Mouse (Mus musculus) embryonic fibroblast, embryonic 13.5 days (primary cell): ENCODE data around the gene Ccdc92b. TPM values are rescaled to one million over a fixed set of nuclear protein-coding genes. Genes with fewer than 3 reads are reported as not detected.
"Not testable (repeated sequence)": the region's sequence is repeated elsewhere in the genome, so short reads cannot be mapped to it uniquely, and the experiment has no call there.

ENCODE experiments used
- H3K27ac ChIP-seq: 2 replicates; pipeline ENCODE4 v1.5.1; 2012; ENCODE audit warnings: low read length, control low read depth, inconsistent platforms; ENCODE audit not compliant: insufficient read depth
- H3K4me1 ChIP-seq: 2 replicates; pipeline ENCODE4 v1.6.1; 2011; ENCODE audit warnings: low read length; ENCODE audit not compliant: control insufficient read depth, insufficient read depth
- H3K4me3 ChIP-seq: 2 replicates; pipeline ENCODE4 v1.5.1; 2011; ENCODE audit warnings: mild to moderate bottlenecking, control low read depth, low read length; ENCODE audit not compliant: insufficient read depth
- CTCF ChIP-seq: IDR thresholded peaks from 2 replicates; pipeline ENCODE4 v1.5.1; 2011; ENCODE audit warnings: mild to moderate bottlenecking, control low read depth, low read length, moderate library complexity, borderline replicate concordance; ENCODE audit not compliant: insufficient read depth
- POLR2A ChIP-seq: IDR thresholded peaks from 2 replicates; pipeline ENCODE4 v1.6.1; 2011; ENCODE audit warnings: low read depth, mild to moderate bottlenecking, control low read depth, low read length, moderate library complexity
- polyA plus RNA-seq: library from polyadenylated mRNA; stranded (reverse); fragments of >200 nt; gene quantifications from 2 replicates; pipeline ENCODE4 v1.2.4, GENCODE M21; 2011; ENCODE audit warnings: low read depth; ENCODE audit not compliant: missing spikeins, insufficient read length

The Ccdc92b gene
- not detected in 2 replicates for polyA plus RNA-seq

DNA sequence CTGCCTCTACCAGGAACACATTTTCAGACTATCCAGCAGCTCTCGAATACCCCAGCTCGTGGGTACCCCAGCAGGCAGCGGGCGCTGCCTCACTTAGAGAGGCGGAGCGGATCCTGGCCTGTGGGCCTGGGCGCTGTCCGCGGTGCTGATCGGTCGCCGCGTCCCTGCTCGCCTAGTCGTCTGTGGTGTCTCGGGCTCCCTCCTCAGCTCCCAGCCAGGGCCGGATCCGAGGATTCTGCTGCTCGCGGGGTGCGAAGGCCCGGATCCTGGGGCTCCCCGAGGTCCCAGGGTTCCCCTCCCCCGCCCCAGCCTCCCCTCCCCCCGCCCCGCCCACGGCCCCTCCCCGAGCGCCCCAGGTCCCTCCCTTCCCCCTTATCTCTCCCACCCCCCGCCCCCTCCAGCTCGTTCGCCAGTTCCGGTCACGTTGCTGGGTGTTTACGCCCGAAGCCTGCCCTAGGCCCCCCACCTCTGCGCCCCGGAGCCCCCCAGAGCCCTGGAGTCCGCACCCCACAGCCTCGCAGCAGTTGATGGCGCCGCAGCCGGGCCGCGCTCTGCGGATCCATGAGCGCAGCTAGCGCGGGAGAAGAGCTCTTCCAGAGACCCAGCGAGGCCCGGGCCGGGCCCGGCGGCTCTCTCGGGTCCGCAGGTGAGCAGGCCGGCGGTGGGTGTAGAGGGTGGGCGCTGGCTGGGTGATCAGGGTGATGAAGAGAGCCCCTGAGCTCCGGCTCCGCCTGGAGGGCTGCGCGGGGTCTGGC lies at the start of gene Ccdc92b:
Ccdc92b (plus strand) TSS at position 405 of the 755 bp plus-strand sequence.
- no peaks in the 10 kb centered on the region for H3K4me1 ChIP-seq

DNA sequence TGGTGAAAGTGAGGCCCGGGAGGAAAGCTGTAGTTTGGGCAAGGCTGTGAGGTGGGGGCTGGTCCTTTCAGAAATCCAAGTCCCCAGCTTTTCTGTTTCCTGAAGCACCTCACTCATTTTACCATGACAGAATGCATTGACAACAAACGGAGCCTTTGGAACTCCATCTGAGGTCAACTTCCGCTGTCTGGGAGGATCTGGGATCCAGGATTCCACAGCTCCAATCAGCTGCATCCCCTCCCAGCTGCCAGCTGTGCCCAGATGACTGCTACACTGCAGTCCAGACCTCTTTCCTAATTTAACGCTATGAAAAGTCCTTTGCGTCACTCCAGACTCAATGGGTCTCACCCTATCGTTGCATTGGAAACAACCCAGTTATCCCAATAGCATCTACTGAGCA lies 49.7 kb upstream of the Ccdc92b start:
- no peak overlapping the region for H3K27ac ChIP-seq
- no peak overlapping the region for H3K4me3 ChIP-seq
- no peaks in the 10 kb centered on the region for H3K4me1 ChIP-seq
- TF ChIP-seq POLR2A (no peak), CTCF (no peak)

More for the DNA sequence above, at the start of gene Ccdc92b:
- Histone ChIP-seq H3K27ac (no peak within 1 kb of the TSS), H3K4me3 (no peak within 1 kb of the TSS)
- TF ChIP-seq POLR2A (no peak), CTCF (no peak)

GRCm38 (mm10) chr11:74572459-74573061 lies 46.8 kb upstream of the Ccdc92b start:
- TF ChIP-seq POLR2A (no peak), CTCF (no peak)
- no peak overlapping the region for H3K4me3 ChIP-seq

GRCm38 (mm10) chr11:74574768-74575434 lies 44.5 kb upstream of the Ccdc92b start:
- Histone ChIP-seq H3K4me3 (no peak overlapping the region), H3K27ac (no peak overlapping the region), H3K4me1 (no peaks in the 10 kb centered on the region)
- TF ChIP-seq CTCF (no peak), POLR2A (no peak)

More at GRCm38 (mm10) chr11:74572459-74573061, 46.8 kb upstream of the Ccdc92b start:
- no peaks in the 10 kb centered on the region for H3K4me1 ChIP-seq
- H3K27ac ChIP-seq: no peak overlapping the region

- TF ChIP-seq CTCF (no peak), POLR2A (no peak)
- Histone ChIP-seq H3K4me1 (no peaks in the 10 kb centered on the region), H3K27ac (no peak overlapping the region), H3K4me3 (no peak overlapping the region)
Measured at GRCm38 (mm10) chr11:74575940-74576339, 43.5 kb upstream of the Ccdc92b start.

GRCm38 (mm10) chr11:74577068-74577467 lies 42.3 kb upstream of the Ccdc92b start:
- Histone ChIP-seq H3K27ac (no peak overlapping the region), H3K4me1 (no peaks in the 10 kb centered on the region), H3K4me3 (no peak overlapping the region)
- no peak for TF ChIP-seq CTCF
- no peak for TF ChIP-seq POLR2A

DNA sequence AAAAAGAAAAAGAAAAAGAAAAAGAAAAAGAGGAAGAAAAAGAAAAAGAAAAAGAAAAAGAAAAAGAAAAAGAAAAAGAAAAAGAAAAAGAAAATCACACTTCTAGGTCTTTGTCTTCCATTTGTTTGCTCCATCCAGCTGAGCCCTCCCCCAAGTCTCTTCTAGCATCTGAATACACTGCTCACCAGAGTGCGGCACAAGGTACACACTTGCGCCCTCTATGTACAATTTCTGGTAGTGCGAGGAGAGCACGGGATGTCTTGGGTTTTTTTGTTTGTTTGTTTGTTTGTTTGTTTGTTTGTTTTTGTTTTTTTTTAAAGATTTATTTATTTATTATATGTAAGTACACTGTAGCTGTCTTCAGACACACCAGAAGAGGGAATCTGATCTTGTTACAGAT lies 38.1 kb upstream of the Ccdc92b start:
- H3K4me3 ChIP-seq, H3K4me1 ChIP-seq: not testable (repeated sequence)

DNA sequence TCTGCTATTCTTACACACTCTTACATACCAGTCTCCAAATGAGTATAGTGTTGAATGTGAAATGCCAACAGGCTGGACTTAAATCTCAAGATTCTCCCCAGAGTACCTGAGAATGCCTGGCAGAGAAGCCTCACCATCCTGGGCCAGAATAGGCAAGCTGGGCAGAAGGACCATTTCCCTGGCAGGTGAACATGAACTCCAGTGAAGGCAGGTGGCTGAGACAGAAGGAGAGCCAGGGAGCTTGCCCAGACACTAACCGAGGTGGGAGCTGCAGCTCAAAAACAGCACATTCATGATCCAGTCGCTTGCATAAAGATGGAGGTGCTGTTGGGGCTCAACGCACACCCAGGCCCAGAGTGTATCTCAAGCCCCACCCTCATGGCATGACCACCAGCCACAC lies 36.9 kb upstream of the Ccdc92b start:
- no peaks in the 10 kb centered on the region for H3K4me1 ChIP-seq
- TF ChIP-seq POLR2A (no peak), CTCF (no peak)
- no peak overlapping the region for H3K4me3 ChIP-seq
- H3K27ac ChIP-seq: no peak overlapping the region

More for the DNA sequence above, 38.1 kb upstream of the Ccdc92b start:
- not testable (repeated sequence) for H3K27ac ChIP-seq

DNA sequence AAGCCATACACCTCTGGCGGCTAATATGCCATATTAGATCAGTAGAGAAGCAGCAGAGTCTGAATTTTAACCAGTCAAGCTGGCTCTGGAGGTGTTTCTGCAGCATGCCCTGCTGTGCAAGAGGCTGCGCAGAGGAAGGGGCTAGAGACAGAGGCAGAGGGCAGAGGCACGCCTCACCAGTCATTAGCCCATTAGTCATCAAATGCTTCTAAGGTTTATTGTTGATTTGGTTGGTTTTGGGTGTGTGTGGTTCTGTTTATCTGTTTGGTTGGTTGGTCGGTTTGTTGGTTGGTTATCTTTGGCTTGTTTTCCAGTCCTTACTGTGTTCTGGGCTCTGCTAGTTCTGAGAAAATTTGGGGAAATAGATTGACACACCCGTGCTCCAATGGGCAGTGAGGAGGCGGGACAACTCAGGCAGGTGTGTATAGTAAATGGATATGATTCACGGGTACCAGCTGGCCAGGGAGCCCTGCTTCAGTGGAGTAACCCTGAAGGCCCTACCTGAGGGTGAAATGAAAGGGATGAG lies 35.5 kb upstream of the Ccdc92b start:
- no peak for TF ChIP-seq CTCF
- no peak for TF ChIP-seq POLR2A
- Histone ChIP-seq H3K27ac (no peak overlapping the region), H3K4me3 (no peak overlapping the region), H3K4me1 (no peaks in the 10 kb centered on the region)
